Mouse (Mus musculus): ENCODE data around the gene Lhfpl2.
"Not testable (repeated sequence)": the region's sequence is repeated elsewhere in the genome, so short reads cannot be mapped to it uniquely, and the experiment has no call there.

Gene Lhfpl2
- long read RNA-seq, experiment 1, full-length matches to known transcripts: 7 of 16 reads
- long read RNA-seq, experiment 1, partial matches to known transcripts: 8 of 16 reads
- long read RNA-seq, experiment 1, other reads (novel, unspliced or antisense): 1 of 16 reads
- long read RNA-seq, experiment 2, full-length matches to known transcripts: 1 of 7 reads
- long read RNA-seq, experiment 2, partial matches to known transcripts: 1 of 7 reads
- long read RNA-seq, experiment 2, other reads (novel, unspliced or antisense): 5 of 7 reads

DNA sequence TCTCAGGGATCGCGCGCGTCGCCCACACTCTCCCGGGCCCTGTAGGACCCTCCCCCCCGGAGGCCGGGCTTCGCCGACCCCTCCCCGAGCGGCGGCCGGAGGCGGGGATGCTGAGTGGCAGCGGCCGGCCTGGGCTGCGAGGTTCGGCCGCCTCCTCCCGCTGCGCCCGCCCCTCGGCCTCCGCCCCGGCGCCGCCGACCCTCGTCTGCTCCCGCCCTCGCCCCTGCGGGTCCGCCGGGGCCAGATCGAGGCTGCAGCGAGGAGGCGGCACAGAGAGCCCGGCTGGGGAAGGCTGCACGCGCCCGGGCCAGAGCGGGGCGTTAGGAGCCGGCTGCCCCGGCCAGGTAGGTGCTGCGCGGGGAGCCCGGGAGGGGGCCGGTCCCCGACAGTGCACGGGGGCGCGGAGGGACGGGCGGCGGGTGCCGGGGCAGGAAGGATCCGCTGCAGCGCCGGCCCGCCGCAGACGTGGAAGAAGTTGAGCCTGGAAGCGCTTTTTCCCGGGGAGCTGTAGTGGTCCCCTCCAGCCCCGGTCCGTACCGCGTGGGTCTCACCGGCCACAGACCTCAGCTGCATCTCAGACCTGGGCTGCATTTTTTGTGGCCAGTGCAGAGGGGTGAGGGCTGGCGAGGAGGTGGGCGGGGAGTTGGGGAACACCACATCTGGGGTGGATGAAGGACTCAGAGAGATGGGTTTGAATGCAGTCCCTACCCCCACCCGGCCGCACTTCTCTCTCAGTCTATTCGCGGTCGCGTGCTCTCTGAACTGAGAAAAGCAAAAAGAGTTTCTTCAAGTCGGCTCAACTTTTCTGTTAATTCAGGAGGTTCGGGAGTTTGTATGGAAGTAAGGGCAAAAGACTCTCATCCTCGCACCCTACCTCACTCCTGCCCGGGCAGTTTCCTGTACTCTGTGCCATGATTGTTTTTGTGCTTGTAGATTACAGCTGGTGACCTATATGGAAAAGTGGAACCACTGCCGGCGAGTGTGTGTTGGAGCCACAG, at the start of gene Lhfpl2:
Gene Lhfpl2 (plus strand): TSS at position 234 of the 998 bp plus-strand sequence.
- intact Hi-C loops (cut with DNase I): no loop called here

DNA sequence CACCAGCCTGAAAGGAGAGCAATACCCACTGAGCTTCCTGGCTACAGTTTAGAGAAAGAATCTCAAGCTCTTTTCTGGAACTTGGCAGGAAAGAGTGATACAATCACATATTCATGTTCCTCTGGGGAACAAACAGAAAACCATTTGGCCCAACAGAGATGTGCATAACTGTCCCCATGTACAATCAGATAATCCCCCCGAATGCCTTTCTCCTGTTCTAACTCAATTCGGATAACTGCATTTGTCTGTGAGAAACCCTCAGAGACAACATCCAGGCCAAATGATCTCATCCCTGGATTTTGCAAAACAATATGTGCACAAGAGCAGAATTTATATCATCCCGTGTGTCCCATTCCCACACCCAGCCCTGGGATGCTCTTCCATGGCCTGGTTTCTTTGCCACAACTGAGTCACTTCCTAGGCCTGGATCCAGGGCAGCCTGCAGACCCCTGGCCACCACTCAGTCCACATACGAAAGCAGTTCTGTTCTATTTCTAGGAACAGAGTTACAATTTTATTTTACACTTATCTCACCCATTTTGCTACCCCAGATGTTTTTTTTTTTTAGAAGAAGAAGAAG, 45.5 kb upstream of the Lhfpl2 start:
- intact Hi-C loops (cut with DNase I): no loop called here

DNA sequence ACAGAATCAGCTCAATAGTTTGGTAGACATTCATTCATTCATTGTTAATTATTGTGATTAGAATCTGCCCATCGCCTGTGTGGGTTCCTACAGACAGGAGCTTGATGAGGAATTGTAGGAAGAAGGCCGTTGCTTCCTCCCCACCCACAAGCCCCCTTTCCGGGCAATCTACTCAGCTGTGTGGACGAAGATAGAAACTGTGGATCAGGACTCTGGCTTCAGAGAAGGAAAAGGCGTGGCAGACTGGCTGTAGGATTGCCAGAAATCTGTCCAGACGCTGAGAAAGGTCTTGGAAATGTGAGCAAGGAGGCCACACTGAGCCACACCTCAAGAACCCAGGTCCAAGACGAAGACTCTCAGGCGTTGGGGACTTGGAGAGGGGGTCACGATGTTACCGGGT, 43.6 kb upstream of the Lhfpl2 start:
- intact Hi-C loops (cut with DNase I): no loop called here

DNA sequence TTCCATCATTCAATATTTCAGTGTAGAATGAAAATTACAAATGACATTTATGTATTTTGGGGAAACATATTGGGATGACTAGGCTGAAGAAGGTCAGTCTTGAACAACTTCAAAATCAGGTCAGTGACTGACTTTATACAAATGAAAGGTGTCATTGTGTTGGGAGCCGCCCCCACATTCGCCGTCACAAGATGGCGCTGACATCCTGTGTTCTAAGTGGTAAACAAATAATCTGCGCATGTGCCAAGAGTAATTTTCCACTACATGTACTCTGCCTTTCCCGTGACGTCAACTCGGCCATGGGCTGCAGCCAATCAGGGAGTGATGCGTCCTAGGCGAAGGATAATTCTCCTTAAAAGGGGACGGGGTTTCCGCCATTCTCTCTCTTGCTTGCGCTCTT, 33.0 kb upstream of the Lhfpl2 start:
- intact Hi-C loops (cut with DNase I): not testable (repeated sequence)

DNA sequence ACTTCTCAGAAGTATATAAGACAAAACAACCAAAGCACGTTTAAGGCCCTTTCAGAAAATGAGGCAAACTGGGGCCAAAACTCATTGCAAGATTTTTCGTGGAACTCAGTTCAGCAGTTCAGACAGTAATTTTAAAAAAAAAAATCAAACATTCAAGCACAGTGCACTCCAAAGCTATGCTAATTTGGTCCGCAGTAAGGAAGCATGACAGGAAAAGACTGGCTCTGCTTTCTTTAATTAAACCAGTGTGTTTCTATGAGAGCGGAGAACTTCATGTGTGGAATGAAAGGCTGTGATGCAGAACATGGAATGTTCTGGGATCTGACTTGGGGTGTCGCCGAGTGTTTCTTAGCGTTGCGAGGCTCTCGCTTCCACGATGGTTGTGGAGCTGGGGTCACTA, 28.4 kb upstream of the Lhfpl2 start:
- intact Hi-C loops (cut with DNase I): no loop called here

DNA sequence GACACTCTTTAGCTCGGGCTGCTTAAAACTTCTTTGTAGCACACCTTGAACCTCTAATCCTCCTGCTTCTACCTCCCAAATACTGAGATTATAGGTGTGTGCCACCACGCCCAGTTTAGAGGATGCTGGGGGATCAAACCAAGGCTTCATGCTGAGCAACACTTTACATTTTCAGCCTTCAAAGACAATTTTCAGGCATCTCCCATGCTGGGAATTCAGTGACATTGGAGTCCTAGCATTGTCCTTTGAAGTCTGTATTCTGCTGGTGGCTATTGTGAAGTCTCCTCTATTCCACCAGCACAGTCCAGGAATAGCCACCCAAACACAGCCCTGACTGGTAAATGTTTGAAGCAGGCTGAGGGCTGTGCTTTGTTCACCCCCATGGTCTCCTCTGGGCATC, 27.0 kb upstream of the Lhfpl2 start:
- intact Hi-C loops (cut with DNase I): no loop called here

DNA sequence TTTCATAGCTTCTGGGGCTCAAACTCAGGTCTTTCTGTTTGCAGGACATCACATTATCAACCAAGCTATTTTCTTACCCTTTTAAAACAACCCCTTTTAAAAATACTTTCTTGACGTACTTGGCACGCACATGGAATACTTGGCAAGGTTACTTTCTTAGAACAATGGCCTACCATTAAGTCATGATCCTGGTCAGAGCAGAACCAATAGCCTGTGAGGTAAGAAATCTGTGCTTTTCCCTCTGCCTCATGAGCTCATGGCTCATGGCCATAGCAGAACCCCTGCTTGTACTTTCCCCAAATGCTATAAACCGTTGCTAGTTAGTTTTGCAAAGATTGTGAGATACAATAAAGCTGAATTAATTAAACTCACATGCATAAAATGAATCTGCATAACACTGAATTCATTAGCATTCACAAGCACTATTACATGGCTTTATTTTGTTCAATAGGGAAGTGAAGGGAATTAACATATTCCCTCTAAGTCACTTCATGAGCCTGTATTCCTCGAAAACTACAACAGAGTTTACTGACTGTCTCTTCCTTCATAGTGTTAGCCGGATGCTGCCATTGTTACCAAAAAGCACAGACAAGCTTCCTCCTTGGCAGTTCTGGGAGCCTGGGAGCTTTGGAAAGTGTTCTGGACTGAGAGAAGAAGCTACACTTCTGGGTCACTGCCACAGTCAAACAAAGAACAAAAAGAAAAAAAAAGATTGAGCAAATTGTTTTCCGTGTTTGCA, 20.1 kb upstream of the Lhfpl2 start:
- intact Hi-C loops (cut with DNase I): no loop called here

DNA sequence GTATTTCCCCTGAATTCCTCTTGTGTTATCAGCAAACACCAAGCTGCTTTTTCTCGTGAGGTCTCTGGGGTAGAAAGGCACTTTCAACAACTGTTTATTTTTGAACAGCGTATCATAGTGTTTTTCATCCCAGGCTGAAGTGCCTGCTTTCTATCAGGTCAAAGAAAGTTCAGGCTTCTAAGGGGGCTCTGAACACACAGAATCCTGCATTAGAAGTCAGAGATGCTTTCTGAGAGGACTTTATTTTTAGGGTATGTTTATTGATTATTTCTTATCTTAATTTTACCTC, 19.6 kb upstream of the Lhfpl2 start:
- intact Hi-C loops (cut with DNase I): no loop called here

DNA sequence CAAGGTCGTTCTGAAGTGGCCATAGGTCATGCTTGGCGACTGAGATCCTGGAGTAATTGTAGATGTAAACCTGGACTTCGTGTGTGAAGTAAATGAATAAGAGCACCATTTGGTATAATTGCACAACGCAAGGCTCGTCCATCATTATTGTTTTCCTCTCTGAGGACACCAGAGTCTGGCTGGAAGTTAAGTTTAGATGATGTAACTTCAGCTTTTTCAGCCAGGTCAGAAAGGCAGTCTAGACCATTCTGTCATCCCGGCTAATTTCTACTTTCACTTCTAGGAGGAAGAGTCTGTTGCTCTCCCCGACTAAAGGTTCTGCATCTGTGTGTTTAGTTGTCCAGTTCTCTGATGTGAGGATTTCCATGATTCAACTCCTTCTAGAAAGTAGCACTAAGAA, 7.6 kb upstream of the Lhfpl2 start:
- intact Hi-C loops (cut with DNase I): no loop called here

DNA sequence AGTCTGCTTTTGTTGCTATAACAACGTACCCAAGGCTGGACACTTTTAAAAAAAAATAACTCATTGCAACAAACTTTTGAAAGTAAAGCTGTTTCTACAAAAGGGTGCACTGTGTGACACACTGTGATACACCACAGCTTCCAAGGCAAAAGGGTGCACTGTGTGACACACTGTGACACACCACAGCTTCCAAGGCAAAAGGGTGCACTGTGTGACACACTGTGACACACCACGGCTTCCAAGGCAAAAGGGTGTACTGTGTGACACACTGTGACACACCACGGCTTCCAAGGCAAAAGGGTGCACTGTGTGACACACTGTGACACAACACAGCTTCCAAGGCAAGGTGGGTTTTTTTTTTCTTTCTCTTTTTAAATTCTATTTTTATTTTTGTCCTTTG, 6.8 kb upstream of the Lhfpl2 start:
- intact Hi-C loops (cut with DNase I): no loop called here

DNA sequence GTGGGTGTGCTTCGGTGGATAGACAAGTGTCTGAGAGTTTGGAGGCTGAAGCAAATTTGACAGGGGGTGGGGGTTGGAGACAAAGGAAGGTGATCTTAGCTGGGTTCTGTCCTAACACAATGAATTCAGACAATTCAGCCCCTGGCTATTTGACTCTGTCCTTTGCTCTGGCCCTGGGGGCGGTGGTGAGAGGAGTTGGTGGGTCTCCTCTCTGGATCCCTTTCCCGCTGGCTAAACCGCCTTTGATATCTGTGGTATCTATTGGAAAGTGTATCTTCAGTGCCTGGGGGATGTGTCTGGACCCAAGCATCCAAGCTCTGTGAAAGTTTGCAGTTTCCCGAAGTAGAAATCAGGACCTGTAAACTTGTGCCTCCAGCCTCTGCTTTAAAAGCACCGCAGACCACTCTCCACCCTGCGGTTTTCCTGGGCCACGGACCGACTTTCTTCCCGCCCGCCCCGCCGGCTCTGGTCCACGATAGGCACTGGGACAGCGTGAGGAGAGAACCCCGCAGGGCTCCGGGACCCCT, 497 bp upstream of the Lhfpl2 start:
- intact Hi-C loops (cut with DNase I): no loop called here

DNA sequence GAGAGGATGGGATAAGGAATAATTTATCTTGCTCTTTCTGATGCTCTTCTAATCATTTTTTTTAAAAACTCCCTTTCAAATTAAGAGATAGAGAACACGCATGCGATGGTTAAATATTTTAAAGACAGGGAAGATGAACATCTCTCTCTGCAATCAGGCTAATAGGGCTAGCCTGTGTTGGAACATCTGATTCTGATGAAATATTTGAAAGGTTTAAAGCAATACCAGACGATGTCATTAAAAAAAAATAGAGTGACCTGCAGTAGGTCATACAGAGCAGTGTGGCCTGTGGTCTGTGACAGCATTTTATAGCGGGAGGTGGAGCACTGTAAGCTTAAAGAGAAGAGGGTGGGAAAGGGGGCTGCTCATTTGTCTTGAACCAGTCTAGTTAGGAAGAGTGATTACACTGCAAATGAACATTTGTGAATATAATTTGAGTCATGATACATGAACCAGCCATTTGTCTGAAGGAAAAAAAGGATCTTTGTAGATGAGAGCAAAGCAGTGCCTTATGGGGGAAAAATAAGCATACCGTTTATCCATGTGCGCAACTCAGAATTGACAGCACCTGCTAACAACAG, 1.1 kb downstream of the Lhfpl2 start:
- intact Hi-C loops (cut with DNase I): no loop called here

DNA sequence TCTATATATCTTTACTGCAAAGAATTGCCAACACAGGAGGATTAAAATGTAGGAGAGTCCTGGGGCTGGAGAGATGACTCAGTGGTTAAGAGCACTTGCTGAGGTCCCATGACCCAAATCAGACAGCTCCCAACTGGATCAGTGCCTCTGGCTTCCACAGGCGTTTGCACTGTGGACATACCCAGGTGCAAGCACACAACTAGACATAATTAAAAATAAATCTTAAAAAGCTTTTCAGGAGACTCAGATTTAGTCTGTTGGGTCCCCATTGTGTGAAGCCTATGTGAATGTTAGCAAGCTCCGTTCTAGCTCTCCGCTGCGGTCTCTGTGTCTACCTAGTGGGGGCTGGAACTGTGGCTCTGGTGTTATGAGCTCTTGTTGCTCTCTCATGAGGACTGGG, 1.8 kb downstream of the Lhfpl2 start:
- intact Hi-C loops (cut with DNase I): no loop called here

DNA sequence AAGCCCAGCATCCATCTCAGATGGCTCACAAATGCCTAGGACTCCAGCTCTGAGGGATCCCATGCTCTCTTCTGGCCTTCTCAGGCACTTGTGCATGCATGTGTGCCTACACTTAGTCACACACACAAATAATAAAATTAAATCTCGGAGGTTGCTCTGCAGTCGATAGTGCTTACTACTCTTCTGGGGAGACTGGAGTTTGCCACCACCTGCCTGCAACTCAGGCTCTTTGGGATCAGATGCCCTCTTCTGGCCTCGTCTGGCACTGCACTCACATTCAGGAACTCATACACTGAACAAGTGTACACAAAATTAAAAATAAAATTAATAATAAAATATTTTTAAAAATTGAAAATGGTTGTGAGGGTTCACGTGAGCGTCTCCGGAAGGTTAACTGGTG, 2.2 kb downstream of the Lhfpl2 start:
- intact Hi-C loops (cut with DNase I): loop anchor here (5.0 kb wide), 3 partner anchors 107 to 267 kb away; no protein-coding TSS in a partner anchor

DNA sequence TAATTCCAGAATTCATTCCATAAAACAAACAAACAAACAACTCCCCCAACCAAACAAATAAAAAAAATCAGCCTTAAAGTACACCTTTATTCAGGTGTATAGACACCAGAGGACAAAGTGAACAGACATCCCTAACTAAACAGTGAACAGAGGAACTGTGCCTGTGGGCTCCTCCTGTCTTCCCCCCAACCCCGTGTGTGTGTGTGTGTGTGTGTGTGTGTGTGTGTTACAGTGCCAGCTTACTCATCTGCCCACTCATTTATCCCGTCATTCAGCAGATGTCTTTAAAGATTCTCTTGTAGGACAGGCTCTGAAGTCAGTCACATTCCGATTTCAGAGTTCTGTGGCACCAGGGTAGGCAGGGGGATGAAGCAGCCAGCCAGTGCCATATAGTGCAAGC, 2.9 kb downstream of the Lhfpl2 start:
- intact Hi-C loops (cut with DNase I): loop anchor here (5.0 kb wide), 3 partner anchors 108 to 268 kb away; no protein-coding TSS in a partner anchor

DNA sequence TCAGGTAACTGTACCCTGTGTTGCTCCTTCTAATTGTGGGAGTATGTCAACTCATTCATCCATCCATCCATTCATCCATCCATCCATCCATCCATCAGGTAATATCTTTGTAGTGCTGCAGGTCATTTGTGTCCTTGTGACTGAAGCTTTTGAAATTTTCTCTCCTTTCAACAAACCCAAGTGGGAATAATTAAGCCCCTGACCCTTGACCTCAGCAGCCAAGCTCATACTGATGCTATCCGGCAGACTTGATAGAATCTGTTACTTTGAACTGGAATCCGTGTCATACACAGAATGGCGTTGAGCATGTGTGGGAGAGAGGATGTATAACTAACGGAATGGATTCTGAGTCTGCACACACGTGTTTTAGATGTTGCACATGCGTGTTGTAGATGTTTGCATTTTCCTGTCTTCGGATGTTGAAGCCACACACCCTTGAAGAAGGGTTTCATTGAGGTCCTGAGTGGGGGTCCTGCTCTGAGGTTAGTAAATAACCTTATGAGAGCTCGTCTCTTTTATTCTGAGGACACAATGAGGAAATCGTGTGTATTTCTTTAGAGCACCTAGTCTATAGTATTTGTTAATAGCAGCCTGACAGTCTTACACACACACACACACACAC, 3.8 kb downstream of the Lhfpl2 start:
- intact Hi-C loops (cut with DNase I): loop anchor here (5.0 kb wide), 3 partner anchors 109 to 269 kb away; no protein-coding TSS in a partner anchor

DNA sequence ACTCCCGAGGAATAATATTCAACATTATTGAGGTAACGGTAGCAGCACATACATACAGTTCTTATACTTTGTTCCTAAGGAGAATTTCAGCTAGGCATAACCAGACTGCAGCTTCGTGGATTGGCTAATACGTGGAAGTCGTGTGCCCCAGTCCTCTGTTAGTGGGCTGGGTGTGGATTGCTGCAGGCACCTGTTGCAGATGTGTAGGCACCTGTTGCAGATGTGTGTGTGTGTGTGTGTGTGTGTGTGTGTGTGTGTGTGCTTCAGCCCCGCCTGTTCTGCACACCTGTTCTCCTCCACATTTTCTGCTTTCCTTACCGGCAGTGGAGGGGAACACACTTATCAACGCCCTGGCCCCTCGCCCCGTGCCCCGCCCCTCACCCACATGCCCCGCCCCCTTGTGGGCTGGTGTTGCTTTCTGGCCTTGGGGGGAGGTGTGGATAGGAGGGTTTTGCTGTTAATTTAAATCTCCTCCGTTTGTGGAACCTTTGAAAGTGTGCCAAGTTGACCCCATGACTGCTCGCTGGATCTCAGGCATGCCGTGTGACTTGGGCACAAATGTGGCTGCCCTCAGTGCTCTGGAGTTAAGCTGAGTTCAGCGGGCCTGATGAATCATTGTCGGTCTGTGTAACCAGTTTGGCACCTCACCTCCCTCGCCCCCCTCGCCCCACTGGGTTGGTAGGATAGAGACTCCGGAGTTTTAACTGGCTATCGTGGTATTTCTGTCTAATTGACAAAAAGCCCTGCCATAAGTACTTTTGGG, 4.9 kb downstream of the Lhfpl2 start:
- intact Hi-C loops (cut with DNase I): loop anchor here (5.0 kb wide), 3 partner anchors 110 to 270 kb away; no protein-coding TSS in a partner anchor

DNA sequence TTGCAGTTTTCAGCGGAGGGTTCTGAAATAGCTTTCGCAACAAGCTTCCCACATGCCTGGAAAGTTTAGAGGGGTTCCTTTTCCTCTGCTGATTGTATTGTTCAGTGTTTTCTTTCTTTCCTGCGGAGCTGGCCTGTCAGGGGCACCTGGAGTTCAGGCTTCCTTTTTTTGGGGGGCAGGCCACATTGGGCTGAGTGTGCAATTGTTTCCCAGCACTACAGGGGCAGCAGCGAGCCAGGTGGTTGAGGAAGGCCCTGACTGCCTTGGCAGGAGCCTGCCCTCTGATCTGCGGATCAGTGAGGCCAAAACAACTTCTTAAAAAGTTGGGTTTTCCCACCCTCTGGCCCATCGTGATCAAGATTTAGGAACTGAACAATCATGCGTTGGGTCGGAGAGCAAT, 5.6 kb downstream of the Lhfpl2 start:
- intact Hi-C loops (cut with DNase I): loop anchor here (5.0 kb wide), 3 partner anchors 111 to 271 kb away; no protein-coding TSS in a partner anchor

DNA sequence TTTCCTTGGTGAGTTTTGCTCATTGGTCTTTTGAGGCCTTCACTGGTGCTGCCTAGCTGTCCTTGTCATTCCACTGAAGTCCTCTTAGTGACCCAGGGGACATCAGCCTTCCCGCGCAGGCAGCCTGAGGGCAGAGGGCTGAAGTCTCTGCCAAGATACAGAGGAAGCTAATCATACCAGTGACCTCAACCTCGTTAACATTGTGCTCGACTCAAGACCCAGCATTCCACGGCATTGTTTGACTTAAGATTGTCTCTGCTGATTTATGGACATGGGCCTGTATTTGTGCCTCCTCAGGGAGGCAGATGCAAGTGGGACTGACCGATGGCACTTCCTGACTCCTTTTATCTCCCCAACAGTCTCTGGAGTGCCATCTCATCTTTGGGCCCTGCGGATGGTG, 7.0 kb downstream of the Lhfpl2 start:
- intact Hi-C loops (cut with DNase I): loop anchor here (5.0 kb wide), 3 partner anchors 112 to 272 kb away; no protein-coding TSS in a partner anchor
